Mouse (Mus musculus) gastrocnemius, postnatal 36 days (tissue): Measurements from ENCODE around the gene Hfe2. TPM values are rescaled to one million over a fixed set of nuclear protein-coding genes. Genes with fewer than 3 reads are reported as not detected.
"Not testable (repeated sequence)": the region's sequence is repeated elsewhere in the genome, so short reads cannot be mapped to it uniquely, and the experiment has no call there.

Source experiments
- DNase-seq, 2 experiments: peaks; one replicate each; pipeline ENCODE4 v3.0.0; 2022
- intact Hi-C: fragments of 180-260 bp; cut with DNase I; formaldehyde crosslinking; loops from one replicate; pipeline ENCODE4 v1.15.1; 2025
- long read RNA-seq, 2 experiments: library from polyadenylated mRNA; stranded (forward); transcript quantifications; one replicate each; pipeline ENCODE4 v2.0.0; 2021
- total RNA-seq, 2 experiments: library from RNA; stranded (reverse); gene quantifications; 2 replicates each; pipeline ENCODE4 v1.2.3; 2021

Hfe2 gene
- 100 to 1,000 TPM; 612 to 621 TPM for total RNA-seq
- long read RNA-seq, experiment 1, transcript Hfe2-201 (4 exons, 2,028 nt), result major isoform, 127 of 516 reads
- long read RNA-seq, experiment 1, partial matches to known transcripts, result 215 of 516 reads
- long read RNA-seq, experiment 1, other reads (novel, unspliced or antisense), result 174 of 516 reads
- long read RNA-seq, experiment 2, transcript Hfe2-201 (4 exons, 2,028 nt), result major isoform, 153 of 717 reads
- long read RNA-seq, experiment 2, partial matches to known transcripts, result 287 of 717 reads
- long read RNA-seq, experiment 2, other reads (novel, unspliced or antisense), result 277 of 717 reads

DNA sequence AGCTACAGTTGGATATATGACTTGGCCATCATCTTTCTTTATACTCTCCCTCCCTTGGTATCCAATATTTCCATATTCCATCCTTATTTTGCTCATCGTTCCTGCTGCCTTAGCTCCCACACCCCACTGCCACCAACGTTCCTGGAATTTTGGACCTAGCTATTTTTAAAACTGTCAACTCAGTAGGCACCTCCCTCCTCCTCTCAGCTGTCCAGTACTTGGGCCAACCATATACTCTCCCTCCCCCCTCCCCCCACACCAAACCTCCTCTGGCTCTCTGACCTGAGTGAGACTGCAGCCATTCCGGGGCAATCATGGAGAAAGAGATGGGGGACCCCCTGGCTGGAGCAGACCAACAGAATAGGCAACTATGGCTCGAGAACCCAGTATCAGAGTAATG is at the start of gene Hfe2:
TSS of gene Hfe2 (plus strand) at position 259 of the 400 bp plus-strand sequence.
- intact Hi-C loops, result no loop called here
- no peak for DNase-seq

GRCm38 (mm10) chr3:96477084-96477483 is 47.9 kb upstream of the Hfe2 start:
- intact Hi-C loops, result no loop called here
- no peak for DNase-seq

DNA sequence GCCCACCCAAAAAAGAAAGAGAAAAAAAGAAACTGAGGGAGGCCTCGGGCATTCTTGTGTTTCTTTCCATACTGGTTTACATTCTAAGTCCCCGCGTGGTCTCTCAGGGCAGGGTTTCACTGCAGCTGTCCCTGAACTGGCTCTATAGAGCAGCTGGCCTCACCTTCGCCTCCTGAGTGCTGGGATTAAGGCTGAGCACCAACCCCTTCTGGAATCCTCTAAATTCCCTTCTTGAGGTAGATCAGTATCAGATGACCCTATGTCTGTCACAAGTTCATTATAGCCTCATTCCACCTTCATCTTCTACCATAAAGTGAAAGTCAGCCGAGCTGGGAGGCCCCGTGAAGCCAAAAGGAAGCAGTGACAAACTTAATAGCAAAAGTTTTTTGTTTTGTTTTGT is 47.4 kb upstream of the Hfe2 start:
- intact Hi-C loops, result no loop called here
- DNase-seq, result no peak

DNA sequence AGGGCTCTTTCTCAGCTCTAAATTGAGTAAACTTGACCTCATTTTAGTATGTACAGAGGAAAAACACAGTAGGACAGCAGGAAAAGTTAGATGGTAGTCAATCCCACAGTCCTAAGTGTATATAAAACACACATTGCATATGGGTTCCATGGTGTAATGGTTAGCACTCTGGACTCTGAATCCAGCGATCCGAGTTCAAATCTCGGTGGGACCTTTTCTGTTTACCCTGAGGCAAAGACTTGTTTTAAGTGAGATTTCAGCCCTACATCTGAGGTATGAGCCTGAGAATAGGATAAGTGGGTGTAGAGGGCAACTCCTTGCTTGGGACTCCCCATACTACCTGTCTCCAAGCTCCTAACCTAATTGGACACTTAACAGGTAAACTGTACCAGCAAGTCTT is 45.7 kb upstream of the Hfe2 start:
- no peak for DNase-seq
- intact Hi-C loops, result no loop called here

DNA sequence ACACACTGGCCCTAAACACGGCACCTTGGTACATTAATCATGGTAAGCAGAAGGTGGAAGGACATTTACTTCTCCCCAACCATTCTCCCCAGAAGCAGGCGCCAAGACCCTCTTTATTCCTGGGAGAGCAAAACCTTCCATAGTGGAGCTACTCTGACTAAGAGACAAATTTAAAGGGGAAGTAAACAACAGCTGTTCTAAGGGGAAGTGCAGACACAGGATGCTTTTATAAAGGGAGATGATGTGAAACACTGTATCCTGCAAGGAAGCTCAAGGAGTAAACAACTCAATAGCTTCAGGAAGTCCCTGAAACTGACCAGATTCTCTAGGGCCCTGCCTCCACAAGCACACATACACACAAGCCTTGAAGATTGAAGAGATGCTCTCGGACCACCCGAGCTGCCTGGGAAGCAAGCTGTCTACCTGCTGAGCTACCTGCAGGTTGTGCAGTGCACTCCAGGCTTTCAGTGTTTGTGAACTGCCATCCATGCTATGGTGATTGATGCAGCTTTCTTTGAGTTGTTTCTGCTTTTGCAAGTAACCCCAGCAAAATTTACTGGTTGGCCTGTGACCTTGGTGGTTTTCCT is 44.2 kb upstream of the Hfe2 start:
- DNase-seq, result no peak
- intact Hi-C loops, result no loop called here

GRCm38 (mm10) chr3:96481856-96482255 is 43.1 kb upstream of the Hfe2 start:
- intact Hi-C loops, result no loop called here
- no peak for DNase-seq

- intact Hi-C loops, result no loop called here
- DNase-seq, result no peak
Measured at GRCm38 (mm10) chr3:96482451-96482850, 42.5 kb upstream of the Hfe2 start.

- DNase-seq, intact Hi-C loops: not testable (repeated sequence)
Measured at GRCm38 (mm10) chr3:96483044-96483443, 41.9 kb upstream of the Hfe2 start.

DNA sequence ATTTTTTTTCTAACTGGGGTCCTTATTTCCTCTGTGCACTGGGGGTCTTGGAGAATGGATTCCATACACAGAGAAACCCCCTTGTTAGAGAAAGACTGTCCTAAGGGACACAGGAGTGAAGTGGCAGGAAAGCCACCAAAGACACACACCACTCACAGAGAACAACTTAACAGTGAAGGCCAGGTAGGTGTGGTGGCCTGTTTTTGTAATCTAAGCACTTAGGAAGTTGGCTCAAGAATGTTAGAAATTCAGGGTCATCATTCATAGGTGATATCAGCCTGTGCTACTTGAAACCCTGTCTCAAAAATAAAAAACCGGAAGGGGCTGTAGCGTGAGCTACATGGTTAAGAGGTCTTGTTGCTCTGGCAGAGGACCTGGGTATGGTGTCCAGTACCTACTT is 41.0 kb upstream of the Hfe2 start:
- intact Hi-C loops, result no loop called here
- DNase-seq, result no peak

- intact Hi-C loops, result no loop called here
- no peak for DNase-seq
Measured at GRCm38 (mm10) chr3:96484921-96485320, 40.1 kb upstream of the Hfe2 start.

- DNase-seq, result no peak
- intact Hi-C loops, result no loop called here
Measured at GRCm38 (mm10) chr3:96485361-96485760, 39.6 kb upstream of the Hfe2 start.

DNA sequence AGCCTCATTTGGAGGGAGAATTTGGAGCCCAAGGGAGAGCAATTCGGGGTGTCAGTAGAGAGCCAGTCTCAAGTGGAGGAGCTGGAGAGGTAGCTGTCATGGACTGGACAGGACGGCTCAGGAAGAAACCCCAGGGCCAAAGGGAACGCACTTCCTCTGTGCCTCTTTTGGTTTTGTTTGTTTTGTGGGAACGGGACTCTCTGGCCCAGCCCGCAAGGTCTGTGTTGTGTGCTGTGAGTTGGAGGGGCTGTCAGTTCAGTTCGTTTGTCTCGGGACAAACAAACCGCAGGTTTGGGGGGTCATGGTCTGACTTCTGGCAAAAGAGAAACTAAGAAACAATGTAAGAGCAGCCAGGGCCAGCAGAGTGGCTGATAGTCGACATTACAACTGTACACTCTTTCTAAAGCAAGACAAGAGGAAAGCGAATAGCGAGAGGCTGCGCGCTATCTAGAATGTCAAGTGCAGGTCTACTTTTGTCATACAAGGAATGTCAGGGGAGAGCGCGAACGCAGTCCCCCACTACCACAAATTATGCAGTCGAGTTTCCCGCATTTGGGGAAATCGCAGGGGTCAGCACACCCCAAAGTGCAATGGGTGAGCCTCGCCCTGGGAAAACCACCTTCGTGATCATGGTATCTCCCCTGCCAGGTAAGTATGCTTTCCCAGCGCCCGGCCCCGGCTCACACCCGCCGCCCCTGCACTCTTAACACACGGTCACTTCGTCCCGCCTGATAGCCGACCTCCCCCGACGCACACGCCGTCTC is 38.7 kb upstream of the Hfe2 start:
- DNase-seq, intact Hi-C loops: not testable (repeated sequence)

DNA sequence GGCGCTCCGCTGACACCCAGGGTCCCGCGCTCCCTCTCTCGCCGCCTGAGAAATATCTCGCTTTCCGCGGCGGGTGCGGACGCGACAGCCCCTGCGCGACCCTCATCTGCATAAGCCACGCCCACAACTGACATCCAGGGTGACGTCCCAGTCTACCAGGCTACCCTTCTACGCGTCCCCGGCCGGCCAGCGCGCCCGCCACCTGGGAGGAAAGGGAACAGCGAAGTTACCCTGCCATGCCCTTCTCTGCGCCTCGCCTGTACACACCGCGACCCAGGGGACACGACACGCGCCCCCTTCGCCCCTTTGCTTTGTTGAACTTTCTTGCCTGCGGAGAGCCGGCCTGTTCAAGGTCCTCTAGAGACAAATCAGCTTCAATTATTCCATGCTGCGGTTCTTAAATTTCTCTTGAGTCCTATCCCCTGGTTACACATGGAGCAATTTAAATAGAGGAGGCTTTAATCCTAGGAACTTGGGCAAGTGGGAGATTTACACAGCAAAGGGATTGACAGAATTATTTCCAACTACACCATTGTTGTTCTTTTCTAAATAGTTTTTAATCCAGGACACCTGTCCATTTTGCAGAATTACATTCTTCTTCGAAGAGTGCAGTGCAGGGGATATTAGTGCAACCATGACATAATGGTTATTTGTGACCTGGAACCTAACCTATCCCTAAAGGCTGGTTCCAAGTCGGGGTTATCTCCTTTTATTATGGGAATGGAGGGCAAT is 38.0 kb upstream of the Hfe2 start:
- DNase-seq, intact Hi-C loops: not testable (repeated sequence)

GRCm38 (mm10) chr3:96487596-96488289 is 37.2 kb upstream of the Hfe2 start:
- no peak for DNase-seq
- intact Hi-C loops, result no loop called here

DNA sequence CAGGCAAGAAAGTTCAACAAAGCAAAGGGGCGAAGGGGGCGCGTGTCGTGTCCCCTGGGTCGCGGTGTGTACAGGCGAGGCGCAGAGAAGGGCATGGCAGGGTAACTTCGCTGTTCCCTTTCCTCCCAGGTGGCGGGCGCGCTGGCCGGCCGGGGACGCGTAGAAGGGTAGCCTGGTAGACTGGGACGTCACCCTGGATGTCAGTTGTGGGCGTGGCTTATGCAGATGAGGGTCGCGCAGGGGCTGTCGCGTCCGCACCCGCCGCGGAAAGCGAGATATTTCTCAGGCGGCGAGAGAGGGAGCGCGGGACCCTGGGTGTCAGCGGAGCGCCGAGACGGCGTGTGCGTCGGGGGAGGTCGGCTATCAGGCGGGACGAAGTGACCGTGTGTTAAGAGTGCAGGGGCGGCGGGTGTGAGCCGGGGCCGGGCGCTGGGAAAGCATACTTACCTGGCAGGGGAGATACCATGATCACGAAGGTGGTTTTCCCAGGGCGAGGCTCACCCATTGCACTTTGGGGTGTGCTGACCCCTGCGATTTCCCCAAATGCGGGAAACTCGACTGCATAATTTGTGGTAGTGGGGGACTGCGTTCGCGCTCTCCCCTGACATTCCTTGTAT is 36.6 kb upstream of the Hfe2 start:
- intact Hi-C loops, DNase-seq: not testable (repeated sequence)

- DNase-seq, intact Hi-C loops: not testable (repeated sequence)
Measured at GRCm38 (mm10) chr3:96488907-96489629, 35.9 kb upstream of the Hfe2 start.

- intact Hi-C loops, DNase-seq: not testable (repeated sequence)
Measured at GRCm38 (mm10) chr3:96489636-96490035, 35.3 kb upstream of the Hfe2 start.

DNA sequence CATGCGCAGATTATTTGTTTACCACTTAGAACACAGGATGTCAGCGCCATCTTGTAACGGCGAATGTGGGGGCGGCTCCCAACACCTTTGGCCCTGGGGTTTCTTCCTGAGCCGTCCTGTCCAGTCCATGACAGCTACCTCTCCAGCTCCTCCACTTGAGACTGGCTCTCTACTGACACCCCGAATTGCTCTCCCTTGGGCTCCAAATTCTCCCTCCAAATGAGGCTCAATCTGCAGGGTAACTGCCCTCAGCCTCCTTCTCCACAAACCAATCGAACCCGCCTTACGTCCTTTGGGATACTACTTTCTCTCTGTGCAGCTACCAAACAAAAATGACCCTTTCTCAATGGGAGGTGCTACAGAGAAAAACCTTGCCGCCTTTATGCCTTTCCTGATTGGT is 30.5 kb upstream of the Hfe2 start:
- intact Hi-C loops, DNase-seq: not testable (repeated sequence)

GRCm38 (mm10) chr3:96494912-96495311 is 30.1 kb upstream of the Hfe2 start:
- DNase-seq, result no peak
- intact Hi-C loops, result loop anchor here (5.0 kb wide), 1 partner anchor 37 kb away; no protein-coding TSS in a partner anchor
